Mouse (Mus musculus): ENCODE data around the gene Gm4869. TPM values are rescaled to one million over a fixed set of nuclear protein-coding genes. Genes with fewer than 3 reads are reported as not detected.

Gene Gm4869
- polyA plus RNA-seq, 1 experiment from 2014 or later, result not detected

DNA sequence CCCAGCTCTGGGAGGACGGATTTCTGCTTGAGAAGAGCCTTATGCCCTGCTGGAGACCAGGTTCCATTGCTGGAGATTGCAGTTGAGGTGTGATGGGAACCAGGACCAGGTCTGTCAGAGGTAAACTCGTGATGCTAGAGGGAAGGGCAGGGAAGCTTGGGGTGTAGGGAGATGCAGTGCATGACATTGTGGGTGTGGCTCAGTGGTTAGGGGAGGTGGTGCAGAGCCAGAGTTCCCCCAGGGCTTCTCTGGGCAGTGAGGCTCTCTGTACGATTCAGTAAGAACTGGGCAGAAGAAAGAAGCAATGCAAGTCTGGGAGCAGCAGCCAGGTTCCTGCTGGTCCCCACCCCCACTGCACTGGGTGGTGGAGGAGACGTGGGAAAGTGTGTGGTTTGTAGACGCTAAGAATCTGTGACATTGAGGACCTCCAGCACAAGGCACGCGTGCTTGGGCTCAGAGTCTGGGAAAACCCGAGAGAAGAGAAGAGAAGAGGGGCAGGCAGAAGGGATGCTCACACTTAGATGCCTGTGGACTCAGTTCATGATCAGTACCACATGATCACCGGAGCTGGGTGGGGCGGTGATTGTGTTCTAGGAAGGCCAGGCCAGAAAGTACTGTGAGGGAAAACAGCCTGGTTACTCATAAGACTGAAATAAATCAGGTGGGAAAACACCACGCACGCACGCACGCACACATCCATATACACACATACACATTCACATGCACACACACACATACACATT is 62.2 kb downstream of the Gm4869 start:
- H3K4me1 ChIP-seq (replicated peaks), result peaks cover 60% of the 10 kb centered on the region
- no peaks in the 10 kb centered on the region for H3K36me3 ChIP-seq
- no peaks in the 10 kb centered on the region for H3K27me3 ChIP-seq (replicated peaks)
- no peaks in the 10 kb centered on the region for H3K9me3 ChIP-seq (replicated peaks)
- peak overlapping the region; percentile 21; the same call in 1 of the 2 replicates for H3K9ac ChIP-seq
- 76% methylated on average over 14 of the region's 14 CpGs for WGBS
- H3K4me2 ChIP-seq, result 0 out of 2 replicates have a peak overlapping the region, but pooled peaks have one; percentile 3
- no peak overlapping the region for H3K4me3 ChIP-seq
- H3K27ac ChIP-seq (ENCODE audit: poor library complexity, severe bottlenecking), result no peak overlapping the region
- no peak for ATAC-seq (ENCODE audit: insufficient number of reproducible peaks, low FRiP score)

DNA sequence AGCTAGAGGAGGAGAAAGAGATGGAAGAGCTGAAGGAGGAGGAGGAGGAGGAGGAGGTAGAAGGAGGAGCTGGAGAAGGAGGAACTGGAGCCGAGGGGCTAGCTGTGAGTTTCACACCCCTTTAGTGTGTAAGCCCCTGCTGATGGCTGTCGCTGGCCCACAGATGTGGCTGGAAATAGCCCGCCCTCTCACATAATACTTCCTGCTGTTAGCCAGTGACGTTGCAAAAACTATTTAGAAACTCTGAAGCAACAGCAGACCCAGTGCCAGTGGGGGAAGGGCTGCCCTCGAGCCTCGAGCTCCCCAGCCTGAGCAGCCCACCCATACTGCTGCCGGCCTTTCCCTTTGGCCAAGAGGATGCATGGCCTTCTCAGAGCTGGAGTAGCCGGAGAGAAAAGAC is 63.2 kb downstream of the Gm4869 start:
- no peak for ATAC-seq (ENCODE audit: insufficient number of reproducible peaks, low FRiP score)
- no peaks in the 10 kb centered on the region for H3K36me3 ChIP-seq
- H3K4me3 ChIP-seq, result no peak overlapping the region
- H3K4me1 ChIP-seq (replicated peaks), result peaks cover 54% of the 10 kb centered on the region
- no peak overlapping the region for H3K4me2 ChIP-seq
- WGBS, result 37% methylated on average over 8 of the region's 8 CpGs
- no peaks in the 10 kb centered on the region for H3K27me3 ChIP-seq (replicated peaks)
- H3K9ac ChIP-seq, result no peak overlapping the region; the same call in 1 of the 2 replicates
- H3K27ac ChIP-seq (ENCODE audit: poor library complexity, severe bottlenecking), result no peak overlapping the region
- H3K9me3 ChIP-seq (replicated peaks), result no peaks in the 10 kb centered on the region

- no peak overlapping the region for H3K9ac ChIP-seq
- WGBS, result 56% methylated on average over 9 of the region's 9 CpGs
Observed at GRCm38 (mm10) chr5:140509204-140509603, 63.8 kb downstream of the Gm4869 start.

DNA sequence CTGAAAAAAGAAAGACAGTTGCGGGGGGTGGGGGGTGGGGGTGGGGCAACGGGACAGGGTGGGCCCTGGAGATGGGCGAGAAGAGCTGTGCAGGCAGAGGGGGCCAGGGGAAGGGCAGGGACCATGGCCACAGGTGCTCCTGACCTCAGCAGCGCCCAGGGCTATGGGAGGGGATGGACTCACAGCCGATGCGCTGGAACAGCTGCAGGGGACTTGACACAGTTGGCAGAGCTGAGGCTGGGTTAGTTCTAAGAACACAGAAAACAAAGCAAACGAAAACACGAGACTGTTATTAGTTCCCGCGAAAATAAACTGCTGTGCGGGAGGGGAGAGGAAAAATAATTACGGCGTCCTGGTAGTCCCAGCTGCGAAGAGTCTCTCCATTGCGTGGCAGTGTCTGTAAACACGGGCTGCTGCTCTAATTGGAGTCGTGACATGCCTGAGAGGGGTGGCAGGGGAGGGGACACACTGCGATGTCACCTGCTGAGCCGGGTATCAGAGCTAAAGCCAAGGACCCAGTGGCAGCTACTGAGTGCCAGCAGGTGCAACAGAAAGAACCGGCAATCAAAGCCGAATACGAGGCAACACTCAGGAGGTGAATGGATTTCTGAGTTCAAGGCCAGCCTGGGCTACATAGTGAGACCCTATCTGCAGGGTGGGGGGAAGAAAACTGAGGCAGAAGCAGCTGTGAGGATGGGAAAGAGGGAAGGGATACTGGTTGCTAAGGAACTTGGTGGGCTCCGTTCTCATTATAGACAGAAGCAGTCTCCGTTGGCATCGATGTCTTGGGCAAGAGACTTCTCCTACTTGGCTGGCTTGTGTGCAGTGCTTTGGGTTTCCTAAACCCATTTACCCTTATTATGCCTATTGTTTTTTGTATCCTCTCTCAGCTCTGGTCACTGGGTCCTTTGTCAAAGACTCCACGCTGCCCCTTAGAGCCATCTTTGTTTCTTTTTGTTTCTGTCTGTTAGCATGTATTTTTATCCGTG is 64.9 kb downstream of the Gm4869 start:
- Histone ChIP-seq H3K9ac (no peak overlapping the region), H3K4me2 (peak overlapping the region; percentile 16; the same call in 1 of the 2 replicates), H3K4me1 (replicated peaks) (peaks cover 53% of the 10 kb centered on the region), H3K27ac (ENCODE audit: poor library complexity, severe bottlenecking) (no peak overlapping the region), H3K27me3 (replicated peaks) (no peaks in the 10 kb centered on the region), H3K4me3 (no peak overlapping the region), H3K9me3 (replicated peaks) (no peaks in the 10 kb centered on the region), H3K36me3 (no peaks in the 10 kb centered on the region)
- ATAC-seq (ENCODE audit: insufficient number of reproducible peaks, low FRiP score), result no peak
- 66% methylated on average over 27 of the region's 27 CpGs for WGBS

More at GRCm38 (mm10) chr5:140509204-140509603, 63.8 kb downstream of the Gm4869 start:
- Histone ChIP-seq H3K4me2 (no peak overlapping the region), H3K27me3 (replicated peaks) (no peaks in the 10 kb centered on the region), H3K36me3 (no peaks in the 10 kb centered on the region), H3K27ac (ENCODE audit: poor library complexity, severe bottlenecking) (no peak overlapping the region), H3K4me3 (no peak overlapping the region), H3K9me3 (replicated peaks) (no peaks in the 10 kb centered on the region), H3K4me1 (replicated peaks) (peaks cover 51% of the 10 kb centered on the region)
- ATAC-seq (ENCODE audit: insufficient number of reproducible peaks, low FRiP score), result no peak

- Histone ChIP-seq H3K9ac (no peak overlapping the region), H3K27me3 (replicated peaks) (no peaks in the 10 kb centered on the region), H3K4me2 (no peak overlapping the region), H3K4me1 (replicated peaks) (peaks cover 55% of the 10 kb centered on the region), H3K9me3 (replicated peaks) (no peaks in the 10 kb centered on the region), H3K4me3 (no peak overlapping the region), H3K36me3 (no peaks in the 10 kb centered on the region), H3K27ac (ENCODE audit: poor library complexity, severe bottlenecking) (no peak overlapping the region)
- 78% methylated on average over 8 of the region's 8 CpGs for WGBS
- ATAC-seq (ENCODE audit: insufficient number of reproducible peaks, low FRiP score), result no peak; the same call in 1 of the 2 replicates
Observed at GRCm38 (mm10) chr5:140513921-140514320, 68.5 kb downstream of the Gm4869 start.

GRCm38 (mm10) chr5:140514799-140515486 is 69.5 kb downstream of the Gm4869 start:
- no peak overlapping the region for H3K4me3 ChIP-seq

DNA sequence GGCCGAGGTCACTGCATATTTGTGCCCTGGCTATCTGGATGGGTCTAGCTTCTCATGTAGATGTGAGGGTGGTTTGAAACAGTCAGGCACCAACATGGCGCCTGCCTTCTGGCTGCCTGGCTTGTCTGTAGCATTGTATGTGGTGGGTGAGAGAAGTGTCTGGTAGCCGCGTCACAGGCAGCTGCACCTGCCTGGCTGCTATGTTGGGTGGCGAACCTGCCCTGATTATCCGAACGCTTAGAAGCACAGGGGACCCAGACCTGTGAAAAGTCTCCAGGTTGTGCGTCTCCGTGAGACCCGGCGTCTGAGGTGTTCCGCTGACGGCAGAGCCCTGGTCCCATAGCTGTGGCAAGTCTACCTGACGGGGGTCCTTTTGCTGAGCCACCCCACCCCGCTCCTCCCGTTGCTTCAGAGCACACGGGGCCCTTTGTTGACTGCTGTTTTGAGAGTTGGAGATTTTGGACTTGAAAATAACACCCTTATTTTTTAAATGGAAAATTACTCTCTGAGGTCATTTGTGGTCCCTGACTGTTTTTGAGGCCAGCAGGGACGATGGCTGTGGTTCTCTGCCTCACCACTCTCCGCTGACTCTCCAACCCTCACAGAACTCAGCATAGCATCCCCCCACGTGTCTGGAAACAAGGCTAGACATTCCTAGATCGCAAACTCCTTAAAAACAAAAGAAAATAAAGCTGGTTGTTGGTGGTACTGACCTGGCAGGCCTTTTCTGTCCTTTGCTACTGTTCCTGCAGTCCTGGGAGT is 71.9 kb downstream of the Gm4869 start:
- peak overlapping the region; percentile 37; the same call in 1 of the 2 replicates for H3K27ac ChIP-seq (ENCODE audit: poor library complexity, severe bottlenecking)
- no peak overlapping the region for H3K9ac ChIP-seq
- H3K4me1 ChIP-seq (replicated peaks), result peaks cover 45% of the 10 kb centered on the region
- no peak overlapping the region for H3K4me2 ChIP-seq
- H3K27me3 ChIP-seq (replicated peaks), result no peaks in the 10 kb centered on the region
- 81% methylated on average over 21 of the region's 21 CpGs for WGBS
- no peak overlapping the region for H3K4me3 ChIP-seq
- no peaks in the 10 kb centered on the region for H3K9me3 ChIP-seq (replicated peaks)
- no peak for ATAC-seq (ENCODE audit: insufficient number of reproducible peaks, low FRiP score)
- no peaks in the 10 kb centered on the region for H3K36me3 ChIP-seq

More at GRCm38 (mm10) chr5:140514799-140515486, 69.5 kb downstream of the Gm4869 start:
- ATAC-seq (ENCODE audit: insufficient number of reproducible peaks, low FRiP score), result peak; percentile 57
- 7% methylated on average over 7 of the region's 7 CpGs for WGBS
- Histone ChIP-seq H3K9me3 (replicated peaks) (no peaks in the 10 kb centered on the region), H3K36me3 (no peaks in the 10 kb centered on the region), H3K4me2 (peak overlapping the region; percentile 23; the same call in 1 of the 2 replicates), H3K27ac (ENCODE audit: poor library complexity, severe bottlenecking) (peak overlapping the region; percentile 80), H3K9ac (0 out of 2 replicates have a peak overlapping the region, but pooled peaks have one; percentile 35), H3K4me1 (replicated peaks) (peaks cover 51% of the 10 kb centered on the region), H3K27me3 (replicated peaks) (no peaks in the 10 kb centered on the region)

DNA sequence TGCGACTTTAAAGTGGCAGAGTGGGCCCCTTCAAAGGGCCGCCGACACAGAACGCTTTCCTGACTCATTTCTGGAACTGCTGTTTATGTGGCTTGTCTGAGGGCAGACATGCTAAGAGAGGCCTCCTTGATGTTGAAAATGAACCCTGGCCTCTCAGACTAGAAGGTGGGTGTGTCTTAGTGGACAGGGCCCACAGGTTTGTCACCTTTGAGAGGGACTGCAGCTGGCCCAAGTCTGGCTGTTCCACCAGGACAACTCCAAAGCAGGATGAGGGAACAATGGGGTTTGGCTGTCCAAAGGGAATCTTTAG is 72.4 kb downstream of the Gm4869 start:
- Histone ChIP-seq H3K4me3 (no peak overlapping the region), H3K4me1 (replicated peaks) (peaks cover 45% of the 10 kb centered on the region), H3K4me2 (no peak overlapping the region), H3K27me3 (replicated peaks) (no peaks in the 10 kb centered on the region), H3K9ac (no peak overlapping the region), H3K9me3 (replicated peaks) (no peaks in the 10 kb centered on the region), H3K36me3 (no peaks in the 10 kb centered on the region), H3K27ac (ENCODE audit: poor library complexity, severe bottlenecking) (peak overlapping the region; percentile 37; the same call in 1 of the 2 replicates)
- 58% methylated on average over 4 of the region's 4 CpGs for WGBS
- ATAC-seq (ENCODE audit: insufficient number of reproducible peaks, low FRiP score), result no peak

DNA sequence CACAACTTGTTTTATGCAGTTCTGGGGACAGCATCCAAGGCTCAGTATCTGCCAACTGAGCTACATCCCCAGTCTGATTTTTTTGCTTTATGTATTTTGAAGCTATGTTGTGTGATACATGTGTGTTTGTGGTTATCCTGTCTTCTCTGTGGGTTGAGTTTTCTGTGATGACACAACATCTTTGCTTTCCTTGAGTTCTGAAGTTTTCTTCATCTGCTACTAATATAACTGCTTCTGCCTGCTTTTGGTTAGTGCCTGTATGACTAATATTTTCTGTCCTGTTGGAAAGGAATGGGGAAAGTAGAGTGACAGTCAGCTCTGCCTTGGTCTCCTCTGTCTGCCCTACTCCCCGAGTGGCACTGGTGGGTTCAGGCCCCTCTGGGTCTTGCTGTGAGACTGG is 75.8 kb downstream of the Gm4869 start:
- Histone ChIP-seq H3K9me3 (replicated peaks) (no peaks in the 10 kb centered on the region), H3K36me3 (peaks cover 30% of the 10 kb centered on the region), H3K27ac (ENCODE audit: poor library complexity, severe bottlenecking) (no peak overlapping the region), H3K27me3 (replicated peaks) (no peaks in the 10 kb centered on the region), H3K4me1 (replicated peaks) (peaks cover 27% of the 10 kb centered on the region), H3K9ac (no peak overlapping the region), H3K4me2 (no peak overlapping the region), H3K4me3 (no peak overlapping the region)
- no peak for ATAC-seq (ENCODE audit: insufficient number of reproducible peaks, low FRiP score)
- 90% methylated on average over 1 of the region's 1 CpGs for WGBS

DNA sequence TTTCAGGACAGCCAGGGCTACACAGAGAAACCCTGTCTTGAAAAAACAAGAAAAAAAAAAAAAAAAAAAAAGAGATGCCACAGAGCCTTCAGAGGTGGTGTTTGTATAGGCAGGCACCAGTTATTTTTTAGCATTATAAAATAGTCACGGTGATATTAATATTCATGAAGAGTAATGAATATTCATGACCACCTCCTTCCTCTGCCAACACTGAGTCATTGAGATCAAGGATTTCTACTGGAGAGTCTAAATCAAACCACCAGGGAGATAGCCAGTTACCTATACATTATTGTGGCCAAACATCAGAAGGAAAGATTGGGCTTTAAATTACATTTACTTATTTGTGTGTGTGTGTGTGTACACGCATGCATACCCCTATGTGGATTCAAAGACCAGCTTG is 81.3 kb downstream of the Gm4869 start:
- WGBS, result 81% methylated on average over 2 of the region's 2 CpGs
- no peak for ATAC-seq (ENCODE audit: insufficient number of reproducible peaks, low FRiP score)

More for the DNA sequence above, 81.3 kb downstream of the Gm4869 start:
- no peaks in the 10 kb centered on the region for H3K27me3 ChIP-seq (replicated peaks)
- H3K4me2 ChIP-seq, result no peak overlapping the region
- H3K36me3 ChIP-seq, result peaks cover 52% of the 10 kb centered on the region
- H3K4me3 ChIP-seq, result no peak overlapping the region
- H3K9me3 ChIP-seq (replicated peaks), result peaks cover 9% of the 10 kb centered on the region; the same call in 1 of the 2 replicates
- H3K4me1 ChIP-seq (replicated peaks), result no peaks in the 10 kb centered on the region
- no peak overlapping the region for H3K27ac ChIP-seq (ENCODE audit: poor library complexity, severe bottlenecking)
- H3K9ac ChIP-seq, result no peak overlapping the region

Measured in heart, embryonic 12.5 days (tissue).